Mouse (Mus musculus) kidney, embryonic 15.5 days (tissue): ENCODE results near the gene Cdcp2. TPM values are rescaled to one million over a fixed set of nuclear protein-coding genes. Genes with fewer than 3 reads are reported as not detected.

Source experiments
- ATAC-seq: fragments of 200-750 bp; cut with Nextera tagmentation; replicated peaks from 2 replicates; pipeline ENCODE4 v1.8.0; 2017; ENCODE audit warnings: moderate TSS enrichment; ENCODE audit not compliant: low FRiP score
- H3K27ac ChIP-seq: fragments of 300-500 bp; sonication (generic); 2 replicates; pipeline ENCODE4 v1.5.1; 2015; ENCODE audit warnings: mild to moderate bottlenecking, inconsistent platforms
- H3K27me3 ChIP-seq: fragments of 300-500 bp; sonication (generic); 2 replicates; pipeline ENCODE4 v1.6.1; 2015; ENCODE audit warnings: inconsistent platforms
- H3K36me3 ChIP-seq: fragments of 300-500 bp; sonication (generic); 2 replicates; pipeline ENCODE4 v1.6.1; 2015; ENCODE audit warnings: inconsistent platforms
- H3K4me1 ChIP-seq: fragments of 300-500 bp; sonication (generic); 2 replicates; pipeline ENCODE4 v1.6.1; 2015; ENCODE audit warnings: inconsistent platforms
- H3K4me2 ChIP-seq: fragments of 300-500 bp; sonication (generic); 2 replicates; pipeline ENCODE4 v1.6.1; 2015; ENCODE audit warnings: moderate library complexity, mild to moderate bottlenecking, inconsistent platforms
- H3K4me3 ChIP-seq: fragments of 300-500 bp; sonication (generic); replicated peaks from 2 replicates; pipeline ENCODE4 v1.5.1; 2015; ENCODE audit warnings: mild to moderate bottlenecking, inconsistent platforms
- H3K9ac ChIP-seq: fragments of 300-500 bp; sonication (generic); 2 replicates; pipeline ENCODE4 v1.6.1; 2015; ENCODE audit warnings: mild to moderate bottlenecking, inconsistent platforms
- H3K9me3 ChIP-seq: fragments of 300-500 bp; sonication (generic); replicated peaks from 2 replicates; pipeline ENCODE4 v1.6.1; 2016; ENCODE audit warnings: inconsistent platforms
- WGBS: fragments of 180-500 bp; shearing (Covaris S2); methylation state at CpG from one replicate; pipeline ENCODE4 v1.1.7; 2015; ENCODE audit warnings: mixed read lengths; 5-methylcytosine and 5-hydroxymethylcytosine counted together
- polyA plus RNA-seq: library from polyadenylated mRNA; unstranded; fragments of >200 nt; fragmentation: Nextera tagmentation; extraction: Ambion mirVana; gene quantifications from 2 replicates; pipeline ENCODE4 v1.2.1, GENCODE M21; 2015

Cdcp2 gene
- polyA plus RNA-seq, result 0.08 and 0.12 TPM in 2 replicates

- no peak within 1 kb of the TSS for H3K27ac ChIP-seq
- 0 out of 2 replicates have a peak, but pooled peaks cover 8% of the 10 kb centered on the region for H3K27me3 ChIP-seq
- H3K4me2 ChIP-seq, result no peak within 1 kb of the TSS
- peaks cover 7% of the 10 kb centered on the region; the same call in 1 of the 2 replicates for H3K4me1 ChIP-seq
- no peaks in the 10 kb centered on the region for H3K9me3 ChIP-seq
- no peak for ATAC-seq
- 67% methylated on average over 16 of the region's 16 CpGs for WGBS
- no peaks in the 10 kb centered on the region for H3K36me3 ChIP-seq
- no peak within 1 kb of the TSS for H3K9ac ChIP-seq
- no peak within 1 kb of the TSS for H3K4me3 ChIP-seq
Observed at GRCm38 (mm10) chr4:107096841-107097373, at the start of gene Cdcp2. Gene Cdcp2, plus strand, starts transcription at chr4:107096891.

- no peak for ATAC-seq
- H3K9me3 ChIP-seq, result no peaks in the 10 kb centered on the region
- no peaks in the 10 kb centered on the region for H3K27me3 ChIP-seq
- H3K4me2 ChIP-seq, result no peak overlapping the region
- no peaks in the 10 kb centered on the region for H3K4me1 ChIP-seq
- no peak overlapping the region for H3K4me3 ChIP-seq
- H3K36me3 ChIP-seq, result peaks cover 66% of the 10 kb centered on the region
- no peak overlapping the region for H3K9ac ChIP-seq
- WGBS, result 86% methylated on average over 5 of the region's 5 CpGs
- H3K27ac ChIP-seq, result no peak overlapping the region
Observed at GRCm38 (mm10) chr4:107047806-107048205, 48.9 kb upstream of the Cdcp2 start.

- 84% methylated on average over 11 of the region's 11 CpGs for WGBS
- Histone ChIP-seq H3K27me3 (no peaks in the 10 kb centered on the region), H3K27ac (no peak overlapping the region), H3K4me3 (no peak overlapping the region), H3K36me3 (peaks cover 60% of the 10 kb centered on the region), H3K9me3 (no peaks in the 10 kb centered on the region), H3K4me1 (no peaks in the 10 kb centered on the region), H3K9ac (no peak overlapping the region), H3K4me2 (no peak overlapping the region)
- no peak for ATAC-seq
Observed at GRCm38 (mm10) chr4:107048568-107049162, 48.0 kb upstream of the Cdcp2 start.

- Histone ChIP-seq H3K36me3 (peaks cover 46% of the 10 kb centered on the region), H3K4me3 (no peak overlapping the region), H3K27ac (no peak overlapping the region), H3K9me3 (no peaks in the 10 kb centered on the region), H3K4me2 (no peak overlapping the region), H3K4me1 (no peaks in the 10 kb centered on the region), H3K9ac (no peak overlapping the region), H3K27me3 (no peaks in the 10 kb centered on the region)
- WGBS, result 67% methylated on average over 4 of the region's 4 CpGs
- no peak for ATAC-seq
Observed at GRCm38 (mm10) chr4:107051889-107052288, 44.8 kb upstream of the Cdcp2 start.

GRCm38 (mm10) chr4:107052962-107053553, 43.6 kb upstream of the Cdcp2 start:
- ATAC-seq, result no peak
- Histone ChIP-seq H3K4me3 (no peak overlapping the region), H3K9me3 (no peaks in the 10 kb centered on the region), H3K4me2 (no peak overlapping the region), H3K9ac (no peak overlapping the region), H3K36me3 (peaks cover 46% of the 10 kb centered on the region), H3K27ac (no peak overlapping the region), H3K27me3 (no peaks in the 10 kb centered on the region), H3K4me1 (no peaks in the 10 kb centered on the region)
- 59% methylated on average over 5 of the region's 5 CpGs for WGBS

- Histone ChIP-seq H3K9me3 (no peaks in the 10 kb centered on the region), H3K36me3 (peaks cover 60% of the 10 kb centered on the region), H3K27ac (no peak overlapping the region), H3K4me2 (no peak overlapping the region), H3K27me3 (no peaks in the 10 kb centered on the region), H3K4me3 (no peak overlapping the region), H3K9ac (no peak overlapping the region), H3K4me1 (no peaks in the 10 kb centered on the region)
- ATAC-seq, result no peak
- 77% methylated on average over 3 of the region's 3 CpGs for WGBS
Observed at GRCm38 (mm10) chr4:107056088-107056487, 40.6 kb upstream of the Cdcp2 start.

- WGBS, result 89% methylated on average over 5 of the region's 5 CpGs
- no peak overlapping the region for H3K4me3 ChIP-seq
- H3K27ac ChIP-seq, result no peak overlapping the region
- peaks cover 82% of the 10 kb centered on the region for H3K36me3 ChIP-seq
- ATAC-seq, result no peak
- no peaks in the 10 kb centered on the region for H3K27me3 ChIP-seq
- H3K4me2 ChIP-seq, result no peak overlapping the region
- H3K4me1 ChIP-seq, result no peaks in the 10 kb centered on the region
- H3K9me3 ChIP-seq, result no peaks in the 10 kb centered on the region
- H3K9ac ChIP-seq, result no peak overlapping the region
Observed at GRCm38 (mm10) chr4:107058346-107058745, 38.3 kb upstream of the Cdcp2 start.

GRCm38 (mm10) chr4:107058781-107059180, 37.9 kb upstream of the Cdcp2 start:
- Histone ChIP-seq H3K36me3 (peaks cover 87% of the 10 kb centered on the region), H3K9ac (no peak overlapping the region), H3K27me3 (no peaks in the 10 kb centered on the region), H3K27ac (no peak overlapping the region), H3K4me1 (no peaks in the 10 kb centered on the region), H3K4me2 (no peak overlapping the region), H3K9me3 (no peaks in the 10 kb centered on the region), H3K4me3 (no peak overlapping the region)
- ATAC-seq, result no peak
- 86% methylated on average over 6 of the region's 6 CpGs for WGBS

GRCm38 (mm10) chr4:107061560-107061959, 35.1 kb upstream of the Cdcp2 start:
- no peak for ATAC-seq
- Histone ChIP-seq H3K36me3 (peaks cover 84% of the 10 kb centered on the region), H3K27ac (no peak overlapping the region), H3K4me1 (peaks cover 9% of the 10 kb centered on the region), H3K4me3 (no peak overlapping the region), H3K27me3 (no peaks in the 10 kb centered on the region), H3K9ac (no peak overlapping the region), H3K9me3 (no peaks in the 10 kb centered on the region), H3K4me2 (no peak overlapping the region)
- 92% methylated on average over 4 of the region's 4 CpGs for WGBS

GRCm38 (mm10) chr4:107063214-107063613, 33.5 kb upstream of the Cdcp2 start:
- no peak for ATAC-seq
- Histone ChIP-seq H3K4me1 (peaks cover 19% of the 10 kb centered on the region), H3K36me3 (peaks cover 67% of the 10 kb centered on the region), H3K4me2 (no peak overlapping the region), H3K9me3 (no peaks in the 10 kb centered on the region), H3K27ac (no peak overlapping the region), H3K4me3 (no peak overlapping the region), H3K27me3 (no peaks in the 10 kb centered on the region), H3K9ac (no peak overlapping the region)
- WGBS, result 88% methylated on average over 3 of the region's 3 CpGs

- H3K4me1 ChIP-seq, result peaks cover 19% of the 10 kb centered on the region
- H3K4me3 ChIP-seq, result no peak overlapping the region
- peaks cover 54% of the 10 kb centered on the region for H3K36me3 ChIP-seq
- H3K9me3 ChIP-seq, result no peaks in the 10 kb centered on the region
- no peak overlapping the region for H3K4me2 ChIP-seq
- WGBS, result 90% methylated on average over 5 of the region's 5 CpGs
- H3K9ac ChIP-seq, result no peak overlapping the region
- H3K27ac ChIP-seq, result no peak overlapping the region
- no peaks in the 10 kb centered on the region for H3K27me3 ChIP-seq
- ATAC-seq, result no peak
Observed at GRCm38 (mm10) chr4:107064394-107065098, 32.1 kb upstream of the Cdcp2 start.
